Mouse (Mus musculus) heart, adult 9 months (tissue): ENCODE data around the gene Ccr6.
A peak's percentile ranks its signal among the peaks of the same experiment; 100 is the strongest.

Source experiments
- DNase-seq, 2 experiments: peaks; one replicate each; pipeline ENCODE4 v3.0.0; 2022; ENCODE audit warnings: low spot score in 2 of 2

The Ccr6 gene

DNA sequence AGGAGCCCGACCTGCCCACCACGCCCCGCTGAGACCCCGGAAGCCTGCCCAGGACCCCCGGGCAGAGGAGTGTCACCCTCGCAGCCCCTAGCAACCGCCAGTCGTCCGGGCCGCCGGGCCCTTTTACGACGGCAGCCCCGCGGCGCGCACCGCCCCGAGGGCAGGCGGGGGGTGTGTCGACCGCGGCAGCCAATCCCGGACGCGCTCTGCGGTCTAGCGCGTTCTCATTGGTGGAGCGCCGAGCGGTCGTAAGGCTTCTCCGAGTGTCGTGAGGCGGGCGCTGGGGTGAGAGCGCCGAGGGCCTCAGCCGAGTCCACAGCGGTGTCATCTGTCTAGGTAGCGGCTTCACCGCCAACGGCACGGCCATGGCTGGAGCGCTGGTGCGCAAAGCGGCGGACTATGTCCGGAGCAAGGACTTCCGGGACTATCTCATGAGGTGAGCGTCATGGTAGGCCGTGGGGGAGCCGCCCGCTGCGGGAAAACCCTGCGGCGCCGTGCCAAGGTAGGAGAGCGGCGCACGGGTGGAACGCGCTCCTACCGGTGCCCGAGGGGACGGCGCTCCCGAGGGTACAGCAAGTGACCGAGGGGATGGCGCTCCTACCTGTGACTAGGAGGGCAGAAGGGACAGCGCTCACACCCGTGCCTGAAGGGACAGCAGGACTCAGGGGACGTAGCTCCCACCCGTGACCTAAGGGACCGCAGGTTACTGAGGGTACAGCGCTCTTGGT is 47.8 kb downstream of the Ccr6 start:
- DNase-seq, result peak; percentile 97 to 98

DNA sequence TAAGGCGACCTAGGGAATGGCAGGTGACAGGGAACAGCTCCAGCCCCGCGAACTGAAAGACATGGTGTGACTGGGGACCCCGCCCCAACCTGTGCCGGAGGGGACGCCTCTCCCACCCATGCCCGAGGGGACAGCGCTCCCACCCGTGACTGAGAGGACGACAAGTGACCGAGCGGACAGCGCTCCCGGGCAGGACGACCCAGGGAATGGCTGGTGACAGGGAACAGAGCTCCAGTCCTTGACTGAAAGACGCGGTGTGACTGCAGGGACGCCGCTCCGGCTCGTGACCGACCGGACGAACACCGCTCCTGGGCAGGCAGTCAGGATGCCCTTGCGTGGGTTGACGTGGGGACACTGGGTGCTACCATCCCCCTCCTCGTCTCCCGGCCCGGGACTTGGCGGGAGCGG is 48.4 kb downstream of the Ccr6 start:
- DNase-seq, result peak; percentile 47

DNA sequence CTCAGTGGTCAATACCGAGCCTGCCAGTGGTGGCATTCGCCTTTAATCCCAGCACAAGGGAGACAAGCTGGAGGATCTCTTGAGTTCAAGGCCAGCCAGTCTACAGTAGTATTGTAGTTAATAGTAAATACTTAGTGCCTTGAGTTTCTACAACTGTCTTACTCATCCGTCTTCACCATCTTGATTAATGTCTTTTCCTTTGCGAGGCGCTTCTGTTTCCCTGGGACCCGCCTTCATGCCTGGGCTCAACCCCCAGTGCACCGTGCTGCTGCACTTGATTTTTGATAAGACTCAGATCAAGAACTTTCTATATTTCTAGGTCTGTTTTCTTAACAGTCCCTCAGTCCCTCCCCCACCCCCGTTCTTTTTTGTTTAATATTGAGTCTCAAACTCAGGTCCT is 49.2 kb downstream of the Ccr6 start:
- DNase-seq, result no peak

DNA sequence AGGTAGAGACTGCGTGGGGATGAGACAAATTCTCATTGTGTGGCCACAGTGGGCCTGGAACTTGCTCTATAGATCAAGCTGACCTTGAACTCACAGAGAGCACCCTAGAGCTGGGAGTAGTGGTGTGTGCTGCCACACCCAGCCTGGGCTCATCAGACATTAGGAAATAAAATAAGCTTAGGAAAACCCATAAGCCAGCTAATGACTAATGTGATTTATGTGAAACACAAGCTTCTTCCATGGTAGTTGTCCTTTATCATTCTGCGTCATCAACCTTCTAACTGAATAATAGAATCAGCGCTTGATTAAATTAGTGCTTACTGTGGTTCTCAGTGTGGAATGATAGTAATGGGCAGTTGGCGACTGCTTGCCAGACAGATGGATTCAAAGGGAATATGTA is 51.1 kb downstream of the Ccr6 start:
- DNase-seq, result no peak

DNA sequence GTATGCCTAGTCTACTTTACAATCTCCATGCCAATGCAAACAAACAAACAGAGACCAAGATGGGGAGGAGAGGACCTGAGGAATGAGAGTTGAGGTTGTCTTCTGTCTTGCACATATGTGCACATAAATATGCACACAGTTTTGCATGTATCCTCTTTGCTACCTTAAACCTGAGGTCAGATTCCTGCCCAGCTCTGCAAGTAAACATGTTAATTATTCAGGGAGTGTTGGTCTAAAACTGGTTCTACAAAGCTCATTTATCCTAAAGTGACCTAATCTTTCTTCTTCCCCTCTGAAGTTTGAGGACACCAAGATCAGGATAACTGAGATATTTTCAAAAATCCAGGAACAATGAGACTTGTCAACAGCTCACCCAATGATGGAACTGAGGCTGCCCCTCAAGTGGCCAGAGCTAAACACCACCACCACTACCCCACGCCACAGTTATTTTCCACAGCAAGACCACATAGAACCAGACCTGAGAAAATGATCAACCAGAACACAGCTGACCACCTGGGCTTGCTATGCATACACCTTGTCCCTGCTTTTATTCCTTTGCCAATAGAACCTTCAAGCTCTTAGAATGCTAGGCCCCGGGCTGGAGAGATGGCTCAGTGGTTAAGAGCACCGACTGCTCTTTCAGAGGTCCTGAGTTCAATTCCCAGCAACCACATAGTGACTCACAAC is 54.3 kb downstream of the Ccr6 start:
- no peak for DNase-seq

DNA sequence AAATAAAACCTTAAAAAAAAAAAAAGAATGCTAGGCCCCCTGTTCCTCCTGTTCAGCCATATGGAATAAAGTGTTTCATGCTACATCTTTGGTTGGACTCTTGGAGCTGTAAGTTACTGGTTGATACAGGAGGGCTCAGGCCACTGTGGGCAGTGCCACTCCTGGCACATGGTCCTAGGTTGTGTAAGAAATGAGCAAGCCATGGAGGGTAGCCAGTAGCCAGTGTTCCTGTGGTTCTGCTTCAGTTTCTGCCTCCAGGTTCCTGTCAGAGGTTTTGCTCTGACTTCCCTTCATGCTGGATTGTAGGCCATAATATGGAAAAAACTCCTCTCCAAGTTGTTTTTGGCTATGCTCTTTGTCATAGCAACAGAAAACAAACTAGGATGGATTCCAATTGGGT is 54.9 kb downstream of the Ccr6 start:
- no peak for DNase-seq

DNA sequence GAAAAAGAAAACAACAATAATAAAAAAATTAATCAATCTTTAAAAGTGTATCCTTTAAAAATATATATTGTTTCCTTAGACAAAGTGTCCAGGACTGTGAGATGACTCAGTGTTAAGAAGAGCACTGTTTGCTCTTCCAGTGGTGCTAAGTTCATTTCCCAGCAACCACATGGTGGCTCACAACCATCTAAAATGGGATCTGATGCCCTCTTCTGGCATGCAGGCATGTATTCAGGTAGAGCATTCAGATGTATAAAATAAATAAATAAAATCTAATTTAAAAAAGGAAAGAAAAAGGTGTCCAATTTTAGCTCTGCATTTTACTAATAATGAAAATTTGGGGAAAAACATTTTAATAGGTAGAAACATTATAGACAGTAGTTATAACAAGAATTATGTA is 60.0 kb downstream of the Ccr6 start:
- DNase-seq, result no peak

DNA sequence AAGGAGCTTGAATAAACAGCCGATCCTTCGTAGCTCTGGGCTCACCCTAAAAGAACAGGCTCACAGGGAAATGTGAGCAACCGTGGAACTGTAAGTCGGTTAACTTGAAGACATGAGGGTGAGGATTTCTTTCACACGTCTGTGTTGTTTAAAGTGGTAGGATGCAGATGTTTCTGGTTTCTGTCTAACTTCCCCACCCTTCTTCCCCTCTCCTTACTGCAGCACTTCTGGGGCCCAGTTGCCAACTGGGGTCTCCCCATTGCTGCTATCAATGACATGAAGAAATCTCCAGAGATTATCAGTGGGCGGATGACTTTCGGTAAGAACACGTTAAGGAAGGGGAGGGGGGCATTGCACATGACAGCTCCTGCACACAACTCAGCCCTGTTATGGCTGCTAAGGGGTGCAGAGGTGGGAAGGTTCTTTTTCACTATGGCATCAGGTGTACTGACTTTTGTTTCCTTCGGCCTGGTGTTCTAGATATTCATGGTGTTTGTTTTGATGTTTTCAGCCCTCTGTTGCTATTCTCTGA is 60.5 kb downstream of the Ccr6 start:
- no peak for DNase-seq

DNA sequence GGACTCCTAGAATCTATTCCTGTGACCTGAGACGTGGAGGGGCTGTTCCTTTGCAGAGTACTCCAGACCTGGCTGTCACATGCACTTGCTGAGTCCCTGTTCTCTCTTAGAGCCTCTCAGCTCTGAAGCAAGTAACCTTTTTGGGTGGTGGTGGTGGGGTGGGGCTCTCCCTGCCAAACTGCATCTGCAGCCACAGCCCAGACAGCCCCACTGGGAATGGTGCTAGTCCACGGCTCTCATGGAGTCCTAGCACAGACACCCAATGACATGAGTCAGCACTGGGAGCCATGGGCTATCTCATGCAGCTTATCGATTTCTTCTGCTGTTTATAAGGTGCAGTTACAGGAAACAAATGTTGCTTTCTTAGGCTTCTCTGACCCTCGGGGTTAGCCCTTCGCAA is 61.9 kb downstream of the Ccr6 start:
- no peak for DNase-seq

DNA sequence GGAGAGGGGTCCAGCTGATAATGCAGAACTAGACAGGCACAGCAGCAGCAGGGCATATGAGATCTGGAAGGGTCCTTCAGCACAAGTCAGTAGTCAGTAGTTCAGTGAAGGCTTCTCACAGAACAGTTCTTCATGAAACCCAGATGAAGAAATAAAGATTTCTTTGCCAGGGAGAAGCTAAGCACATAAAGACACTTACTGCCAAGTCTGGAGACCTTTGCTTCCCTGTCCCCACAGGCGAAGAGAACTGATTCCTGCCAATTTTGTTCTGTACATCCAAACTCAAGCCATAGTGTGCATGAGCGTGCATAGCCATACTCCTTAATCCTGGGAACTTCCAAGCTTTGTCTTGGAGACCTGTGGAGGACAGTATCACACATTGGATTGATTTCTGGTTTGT is 62.4 kb downstream of the Ccr6 start:
- no peak for DNase-seq

DNA sequence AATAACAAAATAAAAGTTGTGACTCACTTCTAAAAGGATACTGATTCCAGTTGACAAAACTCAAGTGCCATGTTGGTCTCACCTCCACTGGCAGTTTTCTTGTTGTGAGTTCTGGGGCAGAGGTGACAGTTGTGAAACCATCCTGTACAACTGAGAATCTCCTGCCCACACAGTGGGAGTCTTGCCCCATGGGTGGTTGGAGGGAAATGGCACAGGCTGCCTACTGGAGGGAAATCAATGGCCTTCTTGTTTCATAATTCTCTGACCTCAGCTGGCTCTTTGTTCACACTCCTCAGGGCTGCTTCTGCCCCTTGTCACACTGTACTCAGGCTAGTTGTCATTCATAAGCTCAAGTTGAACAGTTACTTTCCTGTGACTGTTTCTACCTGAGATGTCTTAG is 63.7 kb downstream of the Ccr6 start:
- DNase-seq, result no peak

DNA sequence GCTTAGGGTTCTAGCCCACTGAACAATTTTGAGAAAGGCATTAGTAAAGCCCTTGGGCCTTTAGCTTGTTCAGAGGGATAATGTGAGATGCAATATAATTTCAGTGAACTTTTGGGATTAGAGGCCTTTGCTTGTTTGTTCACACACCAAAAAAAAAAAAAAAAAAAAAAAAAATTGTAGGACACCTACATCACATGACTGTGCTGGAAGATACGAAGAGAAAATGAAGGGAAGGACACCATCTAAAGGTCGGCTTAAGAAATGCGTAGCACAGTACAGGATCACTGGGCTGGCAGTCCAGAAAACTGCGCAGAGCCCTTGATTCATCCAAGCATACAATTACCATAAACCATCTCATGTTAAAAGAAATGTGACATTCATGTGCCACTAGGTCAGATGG is 65.7 kb downstream of the Ccr6 start:
- DNase-seq, result no peak

DNA sequence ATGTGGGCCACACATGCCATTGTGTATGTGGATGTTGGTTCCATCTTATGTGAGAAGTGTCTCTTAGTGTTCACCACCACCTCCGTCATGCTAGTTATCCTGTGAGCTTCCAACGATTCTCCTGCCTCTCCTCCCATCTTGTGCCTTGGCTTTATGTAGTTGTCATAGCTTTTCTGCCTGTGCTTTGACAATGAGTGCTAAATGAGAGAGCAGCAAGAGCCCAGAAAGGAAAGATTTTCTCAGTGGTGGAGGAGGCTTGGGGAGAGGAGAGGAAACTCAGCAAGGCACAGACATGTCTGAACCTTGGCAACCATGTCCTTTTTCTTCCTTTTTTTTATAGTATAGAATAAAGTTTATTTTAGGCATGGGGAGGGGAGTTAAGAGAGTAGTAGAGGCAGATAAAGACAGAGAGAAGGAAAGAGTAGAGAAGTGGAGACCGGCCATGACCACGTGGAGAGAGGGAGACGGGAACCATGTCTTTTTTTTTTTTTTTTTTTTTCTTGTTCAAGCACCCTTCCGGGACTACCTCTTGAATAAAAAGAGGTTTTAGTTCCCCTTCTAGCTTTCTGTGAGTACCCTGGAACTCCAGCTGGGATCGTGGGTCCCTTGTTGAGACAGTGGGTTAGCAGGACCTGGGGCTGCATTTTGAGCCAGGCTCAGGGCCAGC is 67.1 kb downstream of the Ccr6 start:
- DNase-seq, result no peak

DNA sequence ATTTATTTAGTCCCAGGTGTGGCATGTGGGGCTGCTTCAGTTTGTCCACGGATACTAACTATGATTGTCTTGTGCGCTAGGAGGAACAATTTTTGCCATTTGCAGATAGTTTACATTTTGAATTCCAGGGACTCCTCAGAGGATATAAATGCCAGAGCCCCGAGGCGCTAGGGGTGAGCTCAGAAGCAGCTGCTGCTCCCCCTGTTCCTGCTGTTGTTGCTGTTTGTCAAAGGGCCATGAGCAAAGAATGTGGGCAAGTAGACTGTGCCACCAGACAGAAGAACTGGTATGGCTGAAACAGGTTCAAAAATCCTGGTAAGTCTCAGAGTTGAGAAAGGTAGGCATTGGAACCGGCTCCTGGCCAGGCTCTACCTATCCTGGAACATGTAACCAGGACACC is 67.8 kb downstream of the Ccr6 start:
- no peak for DNase-seq

DNA sequence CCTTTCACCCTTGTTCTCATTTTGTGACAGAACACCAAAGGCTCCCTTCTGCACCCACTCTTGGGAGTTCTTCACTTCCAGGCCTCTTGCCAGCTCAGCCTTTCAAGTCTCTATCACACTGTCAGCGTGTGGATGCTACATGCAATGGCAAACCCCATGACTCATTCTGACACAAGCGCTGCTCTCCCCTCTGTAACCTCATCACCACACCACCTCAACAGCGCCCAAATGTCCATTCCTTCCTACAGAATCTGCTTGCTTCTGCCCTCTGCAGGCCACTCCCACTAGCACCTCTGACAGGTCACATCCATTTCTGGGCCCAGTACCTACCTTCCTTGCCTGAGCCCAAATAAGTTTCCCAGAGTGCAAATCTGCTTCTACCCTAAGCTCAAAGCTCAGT is 70.0 kb downstream of the Ccr6 start:
- no peak for DNase-seq
